Mouse (Mus musculus) bone marrow, adult 2 months (tissue): ENCODE results near the gene Spryd7. TPM values are rescaled to one million over a fixed set of nuclear protein-coding genes. Genes with fewer than 3 reads are reported as not detected.
"Not testable (repeated sequence)": the region's sequence is repeated elsewhere in the genome, so short reads cannot be mapped to it uniquely, and the experiment has no call there.

ENCODE experiments used
- H3K27ac ChIP-seq: fragments of 200-500 bp; 2 replicates; pipeline ENCODE4 v1.5.1; 2012; ENCODE audit warnings: low read depth, mild to moderate bottlenecking, control low read depth, inconsistent platforms, low read length; ENCODE audit not compliant: control insufficient read depth, poor library complexity, insufficient read depth
- H3K4me1 ChIP-seq: fragments of 200-500 bp; 2 replicates; pipeline ENCODE4 v1.6.1; 2011; ENCODE audit warnings: low read length; ENCODE audit not compliant: control insufficient read depth, insufficient read depth
- H3K4me3 ChIP-seq: fragments of 200-500 bp; replicated peaks from 2 replicates; pipeline ENCODE3; 2011; ENCODE audit warnings: mild to moderate bottlenecking, low read depth, low read length, control low read depth; ENCODE audit not compliant: control insufficient read depth
- CTCF ChIP-seq: fragments of 200-500 bp; IDR thresholded peaks from 2 replicates; pipeline ENCODE4 v1.5.1; 2011; ENCODE audit warnings: low read length, control low read depth; ENCODE audit not compliant: control insufficient read depth, insufficient read depth
- POLR2A ChIP-seq: fragments of 200-500 bp; IDR thresholded peaks from 2 replicates; pipeline ENCODE4 v1.6.1; 2011; ENCODE audit warnings: low read depth, mild to moderate bottlenecking, control low read depth, low read length, borderline replicate concordance; ENCODE audit not compliant: control insufficient read depth
- WGBS: fragments of 180-500 bp; shearing (Covaris S2); methylation state at CpG from one replicate; pipeline ENCODE4 v1.1.7; 2018; 5-methylcytosine and 5-hydroxymethylcytosine counted together
- polyA plus RNA-seq: library from polyadenylated mRNA; stranded (reverse); fragments of >200 nt; gene quantifications from 2 replicates; pipeline ENCODE4 v1.2.4, GENCODE M21; 2011; ENCODE audit warnings: low replicate concordance; ENCODE audit not compliant: missing spikeins, insufficient read depth, insufficient read length

The Spryd7 gene
- polyA plus RNA-seq = 0.66 and 4.7 TPM in 2 replicates

GRCm38 (mm10) chr14:61556289-61557147 is at the start of gene Spryd7:
TSS of gene Spryd7 (minus strand) at chr14:61556886.
- Histone ChIP-seq H3K4me1 (no peaks in the 10 kb centered on the region; the same call in 1 of the 2 replicates), H3K4me3 (peak within 1 kb of the TSS; percentile 83), H3K27ac (peak within 1 kb of the TSS; percentile 43)
- TF ChIP-seq CTCF (no peak), POLR2A (peak; percentile 70; the same call in 1 of the 2 replicates)
- WGBS = under 1% methylated on average over 72 of the region's 72 CpGs

DNA sequence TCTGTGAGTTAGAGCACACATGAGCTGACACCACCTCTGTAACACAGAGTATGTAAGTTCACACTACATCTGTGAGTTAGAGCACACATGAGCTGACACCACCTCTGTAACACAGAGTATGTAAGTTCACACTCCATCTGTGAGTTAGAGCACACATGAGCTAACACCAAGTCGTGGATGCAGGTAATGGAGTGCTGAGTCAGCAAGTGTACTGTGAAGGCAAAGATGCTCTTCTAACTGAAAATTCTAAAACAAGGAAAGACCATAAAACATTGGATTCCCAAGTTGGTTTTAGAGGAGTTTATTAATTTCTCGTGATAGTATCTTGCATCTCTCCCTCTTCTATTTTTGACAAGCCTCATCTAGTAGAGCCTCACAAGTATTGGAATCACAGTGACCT is 49.4 kb upstream of the Spryd7 start:
- not testable (repeated sequence) for H3K27ac ChIP-seq, H3K4me3 ChIP-seq, H3K4me1 ChIP-seq
- WGBS = 87% methylated on average over 2 of the region's 2 CpGs

GRCm38 (mm10) chr14:61604081-61604480 is 47.4 kb upstream of the Spryd7 start:
- H3K4me3 ChIP-seq = no peak overlapping the region
- WGBS = 81% methylated on average over 3 of the region's 3 CpGs
- H3K27ac ChIP-seq = no peak overlapping the region
- TF ChIP-seq POLR2A = no peak
- TF ChIP-seq CTCF = no peak
- peaks cover 2% of the 10 kb centered on the region; the same call in 1 of the 2 replicates for H3K4me1 ChIP-seq

DNA sequence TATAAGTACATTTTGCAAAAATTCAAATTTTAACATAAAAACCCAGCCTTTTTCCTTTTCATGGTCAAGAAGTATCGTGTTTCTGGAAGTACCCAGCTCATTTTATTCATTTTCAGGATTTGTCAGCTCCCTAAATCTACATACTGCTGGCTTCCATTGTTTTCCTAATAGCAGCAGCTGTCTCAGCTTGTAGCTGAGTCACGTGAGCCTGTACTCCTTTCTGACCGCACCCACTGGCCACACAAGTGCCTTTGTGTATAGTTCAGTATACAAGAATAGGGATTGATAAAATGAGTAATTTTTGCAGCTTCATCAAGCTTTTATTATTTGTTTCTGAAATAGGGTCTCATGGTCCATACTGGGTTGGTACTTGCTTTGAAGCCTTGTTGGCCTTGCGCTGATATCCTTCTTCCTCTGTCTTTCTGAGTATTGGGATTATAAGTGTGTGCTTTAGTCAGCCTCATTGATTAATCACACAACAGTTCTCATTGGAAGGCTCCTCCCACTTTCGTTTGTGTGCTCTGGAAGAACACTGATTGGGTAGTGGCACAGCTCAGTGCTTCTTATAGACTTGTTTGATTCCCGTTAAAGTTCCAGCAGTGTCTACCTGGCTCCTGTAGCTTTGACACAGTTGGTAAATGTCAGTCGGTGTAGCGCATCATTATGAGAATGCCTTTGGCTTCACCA is 46.5 kb upstream of the Spryd7 start:
- Histone ChIP-seq H3K27ac (no peak overlapping the region), H3K4me3 (no peak overlapping the region), H3K4me1 (peaks cover 2% of the 10 kb centered on the region; the same call in 1 of the 2 replicates)
- 86% methylated on average over 8 of the region's 8 CpGs for WGBS
- TF ChIP-seq POLR2A (no peak), CTCF (no peak)

- no peak overlapping the region for H3K4me3 ChIP-seq
- H3K4me1 ChIP-seq = peaks cover 2% of the 10 kb centered on the region; the same call in 1 of the 2 replicates
- H3K27ac ChIP-seq = no peak overlapping the region
- 65% methylated on average over 9 of the region's 9 CpGs for WGBS
- no peak for TF ChIP-seq CTCF
- no peak for TF ChIP-seq POLR2A
These were observed 44.7 kb upstream of the Spryd7 start for GRCm38 (mm10) chr14:61601348-61601747.

- H3K27ac ChIP-seq = peak overlapping the region; percentile 69; the same call in 1 of the 2 replicates
- H3K4me1 ChIP-seq = peaks cover 2% of the 10 kb centered on the region; the same call in 1 of the 2 replicates
These were observed 42.5 kb upstream of the Spryd7 start for GRCm38 (mm10) chr14:61599057-61599806.

DNA sequence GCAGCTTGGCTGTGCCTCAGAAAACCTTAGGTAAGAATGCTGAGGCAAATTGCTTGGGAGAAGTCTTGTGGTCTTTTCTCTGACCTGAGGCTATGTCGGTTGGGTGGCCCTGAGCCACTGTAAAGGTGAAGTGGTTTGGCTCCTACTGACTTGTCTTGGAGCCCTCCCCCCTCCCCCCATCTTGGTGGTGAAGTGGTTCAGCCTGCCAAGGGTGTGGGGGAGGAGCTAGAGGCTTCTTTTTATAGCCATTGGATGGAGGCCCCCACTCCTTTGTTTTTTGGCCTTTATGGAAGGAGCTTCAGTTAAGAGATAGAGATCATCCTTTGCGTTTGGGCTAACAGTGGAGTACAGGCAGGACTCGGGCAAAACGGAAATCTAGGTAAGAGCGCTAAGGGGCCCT is 41.3 kb upstream of the Spryd7 start, which contains the start of gene Trim13:
Gene Trim13 (plus strand): TSS at position 280 of the 400 bp plus-strand sequence.
- peak within 1 kb of the TSS; percentile 67 for H3K4me3 ChIP-seq
- no peak for TF ChIP-seq CTCF
- TF ChIP-seq POLR2A = no peak
- no peak within 1 kb of the TSS for H3K27ac ChIP-seq
- WGBS = 37% methylated on average over 5 of the region's 5 CpGs
- peaks cover 2% of the 10 kb centered on the region; the same call in 1 of the 2 replicates for H3K4me1 ChIP-seq

More at GRCm38 (mm10) chr14:61599057-61599806, 42.5 kb upstream of the Spryd7 start:
- H3K4me3 ChIP-seq = peak overlapping the region; percentile 67
- WGBS = 3% methylated on average over 44 of the region's 44 CpGs
- TF ChIP-seq CTCF (no peak), POLR2A (peak; percentile 53; the same call in 1 of the 2 replicates)
